Mouse (Mus musculus): Measurements from ENCODE around the gene Pole.

The Pole gene

GRCm38 (mm10) chr5:110285770-110286445, at the start of gene Pole, which contains the start of gene Pxmp2:
Gene Pole (plus strand): TSS chr5:110286306.
Gene Pxmp2 (minus strand): TSS chr5:110286186.
- peak; percentile 94 for DNase-seq (ENCODE audit: low read depth, low spot score)

DNA sequence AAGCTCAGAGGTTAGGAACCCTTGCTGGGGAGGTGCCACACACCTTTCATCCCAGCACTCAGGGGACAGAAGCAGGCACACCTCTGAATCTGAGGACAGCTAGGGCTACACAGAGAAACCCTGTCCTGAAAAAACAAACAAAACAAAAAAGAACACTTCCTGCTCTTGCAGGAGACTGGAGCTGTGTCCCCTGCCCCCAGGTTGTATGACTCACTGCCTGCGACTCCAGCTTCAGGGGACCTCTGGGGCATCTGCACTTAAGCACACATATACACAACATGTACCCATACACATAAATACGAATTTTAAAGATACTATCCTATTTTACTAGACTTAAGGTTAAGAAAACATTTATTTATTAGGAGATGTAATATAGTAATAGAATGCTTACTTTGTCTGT, 42.0 kb upstream of the Pole start:
- DNase-seq (ENCODE audit: low read depth, low spot score): no peak

GRCm38 (mm10) chr5:110266941-110267340, 19.2 kb upstream of the Pole start:
- peak; percentile 29 for DNase-seq (ENCODE audit: low read depth, low spot score)

- DNase-seq (ENCODE audit: low read depth, low spot score): peak; percentile 89
Measured at GRCm38 (mm10) chr5:110269141-110270101, 16.7 kb upstream of the Pole start, which contains the start of gene Pgam5. Gene Pgam5 (minus strand): TSS chr5:110269913.

GRCm38 (mm10) chr5:110270242-110270641, 15.9 kb upstream of the Pole start:
- no peak for DNase-seq (ENCODE audit: low read depth, low spot score)

- DNase-seq (ENCODE audit: low read depth, low spot score): no peak
Measured at GRCm38 (mm10) chr5:110274147-110274546, 12.0 kb upstream of the Pole start.

DNA sequence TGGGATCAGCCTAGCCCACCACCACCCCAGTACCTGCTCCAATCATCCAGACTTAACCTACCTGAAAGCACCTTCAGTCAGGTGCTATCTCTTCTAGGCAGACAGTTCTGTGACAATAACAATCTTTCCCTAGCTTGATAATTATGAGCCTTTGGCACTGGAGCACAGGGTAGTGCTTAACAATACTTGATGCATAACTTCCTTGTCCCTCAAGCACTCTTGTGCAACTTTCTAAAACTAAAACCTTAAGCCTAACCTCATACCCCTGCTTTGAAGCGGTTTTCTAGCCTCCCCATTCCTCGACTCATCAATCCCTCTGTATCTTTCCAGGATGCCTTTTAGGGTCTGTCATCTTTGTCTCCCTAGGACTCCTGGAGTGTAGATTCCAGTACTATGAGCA, 11.3 kb upstream of the Pole start:
- DNase-seq (ENCODE audit: low read depth, low spot score): no peak

DNA sequence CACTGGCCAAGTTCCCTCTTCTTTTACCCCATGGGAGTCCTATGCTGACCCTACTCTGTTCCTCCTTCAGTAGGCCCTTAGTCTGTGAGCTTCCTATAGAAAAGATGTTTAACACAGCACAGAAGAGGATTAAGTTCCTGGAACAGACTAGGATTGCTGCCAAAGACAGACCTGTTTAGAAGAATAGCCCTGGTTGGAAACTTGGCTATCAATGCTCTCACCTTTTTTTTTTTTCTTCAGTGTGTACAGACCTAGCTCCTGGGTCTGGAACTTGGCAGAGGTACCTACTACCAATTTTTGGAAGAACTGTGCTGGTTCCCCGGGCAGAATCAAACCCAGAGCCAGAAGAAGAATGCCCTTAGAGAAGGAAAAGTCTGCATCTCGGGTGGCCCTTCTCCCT, 9.7 kb upstream of the Pole start:
- no peak for DNase-seq (ENCODE audit: low read depth, low spot score)

GRCm38 (mm10) chr5:110276910-110277309, 9.2 kb upstream of the Pole start:
- no peak for DNase-seq (ENCODE audit: low read depth, low spot score)

DNA sequence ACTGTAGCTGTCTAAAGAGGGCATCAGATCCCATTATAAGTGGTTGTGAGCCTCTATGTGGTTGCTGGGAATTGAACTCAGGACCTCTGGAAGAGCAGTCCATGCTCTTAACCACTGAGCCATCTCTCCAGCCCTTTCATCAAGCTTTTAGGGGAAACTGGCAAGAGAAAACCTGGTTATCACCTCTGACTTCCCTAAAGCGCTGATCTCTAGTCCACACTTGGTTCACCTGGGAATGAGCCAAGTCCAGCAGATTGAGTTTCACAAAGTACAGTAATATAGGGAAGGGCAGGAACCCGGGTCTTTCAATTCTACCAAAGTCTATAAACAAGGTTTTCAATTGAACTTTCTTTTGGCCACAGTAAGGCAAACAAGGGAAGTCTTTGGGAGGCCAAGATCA, 4.1 kb upstream of the Pole start:
- no peak for DNase-seq (ENCODE audit: low read depth, low spot score)

DNA sequence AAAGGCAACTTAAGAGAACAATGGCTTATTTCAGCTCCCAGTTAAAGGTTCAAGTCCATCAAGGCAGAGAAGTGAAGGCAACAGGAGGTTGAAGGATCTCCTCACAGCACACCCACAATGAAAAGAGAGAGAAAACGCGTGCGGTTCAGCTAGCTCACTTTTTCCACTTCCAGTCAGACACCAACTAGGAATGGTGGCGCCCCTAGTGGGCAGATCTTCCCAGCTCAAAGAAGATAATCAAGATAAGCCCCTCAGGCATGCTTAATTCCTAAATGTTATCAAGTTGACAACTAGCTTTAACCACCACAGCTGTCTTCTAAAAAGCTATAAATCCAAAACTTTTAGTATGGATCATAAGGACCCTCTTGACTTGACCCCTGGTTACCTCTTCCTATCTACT, 1.6 kb upstream of the Pole start:
- DNase-seq (ENCODE audit: low read depth, low spot score): peak; percentile 88

DNA sequence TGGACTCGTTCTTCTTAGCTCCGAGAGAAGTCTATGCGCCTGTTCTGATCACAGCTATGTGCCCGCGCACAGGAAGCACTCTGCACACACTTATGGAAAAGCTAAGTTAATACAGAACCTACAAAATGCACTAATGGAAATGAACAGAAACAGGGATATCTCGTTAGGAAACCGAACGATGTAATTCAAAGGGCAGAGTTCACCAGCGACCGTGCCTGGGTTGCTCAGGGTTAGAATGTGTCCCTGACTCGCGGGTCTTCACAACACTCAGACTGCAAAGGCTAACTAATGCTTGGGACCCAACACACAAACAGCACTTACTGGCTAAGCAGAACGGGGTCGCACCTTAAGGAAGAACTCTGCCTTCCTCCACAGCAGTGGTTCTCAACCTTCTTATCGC, 950 bp upstream of the Pole start:
- no peak for DNase-seq (ENCODE audit: low read depth, low spot score)

DNA sequence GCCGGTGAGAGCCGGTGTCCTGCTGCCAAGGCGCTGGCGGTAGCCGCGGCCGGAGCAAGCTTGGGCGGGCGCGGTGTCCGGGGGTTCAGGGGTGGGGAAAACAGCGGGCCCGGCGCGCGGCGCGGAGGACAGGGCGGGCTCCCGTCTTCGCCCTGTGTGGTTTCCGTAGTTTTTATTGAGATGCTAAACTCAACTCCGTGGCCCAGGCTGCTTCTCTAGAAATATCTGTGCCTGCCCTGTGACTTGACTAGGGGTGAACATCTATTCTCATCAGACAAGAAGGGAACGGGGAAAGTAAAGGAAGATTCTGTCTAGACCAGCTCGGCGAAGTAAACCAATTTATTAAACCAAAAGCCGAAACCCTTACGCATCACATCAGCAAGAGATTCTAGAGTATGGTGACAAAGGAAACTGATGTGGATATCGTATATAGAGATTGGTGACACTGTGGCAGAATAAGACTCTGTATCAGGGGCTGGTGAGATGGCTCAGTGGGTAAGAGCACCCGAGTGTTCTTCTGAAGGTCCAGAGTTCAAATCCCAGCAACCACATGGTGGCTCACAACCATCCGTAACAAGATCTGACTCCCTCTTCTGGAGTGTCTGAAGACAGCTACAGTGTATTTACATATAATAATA, 459 bp downstream of the Pole start:
- DNase-seq (ENCODE audit: low read depth, low spot score): peak; percentile 42

GRCm38 (mm10) chr5:110287084-110287475, 974 bp downstream of the Pole start:
- peak; percentile 23 for DNase-seq (ENCODE audit: low read depth, low spot score)

DNA sequence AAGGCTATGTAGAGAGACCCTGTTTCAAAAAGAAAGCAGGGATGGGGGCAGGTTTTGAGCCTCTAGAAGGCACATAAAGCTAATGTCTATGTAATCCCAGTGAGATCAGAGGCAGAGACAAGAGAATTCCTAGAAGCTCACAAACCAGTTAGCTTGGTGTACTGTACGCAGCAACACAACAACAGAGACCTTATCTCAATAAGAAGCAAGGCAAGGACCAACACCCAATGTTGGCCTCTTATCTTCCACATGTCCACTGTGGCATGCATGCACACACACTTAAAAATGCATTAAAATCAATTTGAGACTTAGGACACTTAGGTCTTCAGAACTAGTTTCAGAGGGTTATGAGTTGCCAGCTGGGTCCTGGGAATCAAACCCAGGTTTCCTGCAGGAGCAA, 5.5 kb downstream of the Pole start:
- DNase-seq (ENCODE audit: low read depth, low spot score): no peak

DNA sequence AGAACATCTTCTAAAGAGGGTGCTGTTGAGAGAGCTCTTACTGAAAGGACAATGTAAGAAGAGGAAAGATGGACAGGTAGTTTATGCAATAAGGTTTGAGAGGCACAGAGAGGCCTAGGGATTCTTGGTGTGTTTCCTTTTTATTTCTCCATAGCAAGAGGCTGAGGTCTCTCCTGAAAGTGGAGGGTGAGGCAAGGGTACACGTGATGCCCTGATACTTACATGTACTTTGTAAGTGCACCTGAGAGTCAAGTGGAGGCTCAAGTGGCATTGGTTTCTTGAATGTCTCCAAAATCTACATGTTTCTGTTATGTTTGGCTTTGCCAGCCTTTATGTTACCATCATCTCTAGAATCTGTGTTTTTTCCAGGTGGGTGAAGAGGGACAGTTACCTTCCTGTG, 10.5 kb downstream of the Pole start:
- no peak for DNase-seq (ENCODE audit: low read depth, low spot score)

DNA sequence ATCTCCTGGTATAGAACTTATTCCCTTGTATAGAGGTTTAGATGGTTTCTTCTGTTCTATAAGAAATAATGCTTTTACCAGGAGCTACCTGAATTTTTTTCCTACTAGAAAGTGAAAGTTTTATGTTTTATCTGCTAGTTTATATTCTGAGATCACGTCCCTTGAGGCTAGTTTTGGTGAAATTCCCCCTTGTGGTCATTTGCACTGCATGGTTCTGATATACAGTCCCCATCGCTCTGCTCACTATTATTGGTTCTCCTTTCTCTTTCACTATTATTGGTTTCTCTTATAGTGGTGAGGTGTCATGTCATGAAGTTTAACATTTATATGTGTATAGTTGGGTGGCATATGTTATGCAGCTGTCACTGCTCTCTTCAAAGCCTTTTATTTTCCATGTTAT, 14.5 kb downstream of the Pole start:
- DNase-seq (ENCODE audit: low read depth, low spot score): no peak

- no peak for DNase-seq (ENCODE audit: low read depth, low spot score)
Measured at GRCm38 (mm10) chr5:110308861-110309260, 22.8 kb downstream of the Pole start.

DNA sequence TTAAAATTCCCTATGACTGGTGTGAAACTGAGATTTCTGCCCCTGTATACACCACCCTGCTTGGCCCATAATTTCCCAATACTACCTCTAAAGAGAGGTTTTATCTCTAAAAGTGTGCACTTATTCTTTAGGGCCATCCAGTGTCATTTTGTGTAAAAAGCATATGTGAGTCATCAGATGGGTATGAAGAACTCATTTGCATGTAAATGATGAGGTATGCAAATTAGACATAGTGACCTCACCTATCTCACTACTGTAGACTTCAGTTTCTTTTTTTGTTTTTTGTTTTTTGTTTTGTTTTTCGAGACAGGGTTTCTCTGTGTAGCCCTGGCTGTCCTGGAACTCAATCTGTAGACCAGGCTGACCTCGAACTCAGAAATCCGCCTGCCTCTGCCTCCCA, 27.0 kb downstream of the Pole start:
- no peak for DNase-seq (ENCODE audit: low read depth, low spot score)

DNA sequence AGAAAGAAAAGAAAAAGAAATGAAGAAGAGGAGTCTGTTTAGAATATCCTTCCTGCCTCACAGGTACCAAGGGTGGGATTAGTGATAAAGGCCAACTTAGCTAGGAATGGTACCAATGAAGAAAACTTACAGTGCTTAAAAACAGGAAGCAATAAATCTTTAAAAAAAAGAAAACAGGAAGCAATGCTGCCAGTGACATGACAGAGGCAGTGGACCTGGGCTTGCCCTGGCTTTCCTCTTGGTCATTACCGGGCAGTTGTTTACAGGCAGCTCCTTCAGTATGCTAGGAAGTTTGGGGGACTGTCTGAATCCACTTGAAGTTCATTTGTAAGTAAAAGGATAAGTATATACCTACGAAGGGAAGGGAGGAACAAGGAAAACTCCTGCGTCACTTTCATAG, 44.4 kb downstream of the Pole start:
- DNase-seq (ENCODE audit: low read depth, low spot score): no peak

DNA sequence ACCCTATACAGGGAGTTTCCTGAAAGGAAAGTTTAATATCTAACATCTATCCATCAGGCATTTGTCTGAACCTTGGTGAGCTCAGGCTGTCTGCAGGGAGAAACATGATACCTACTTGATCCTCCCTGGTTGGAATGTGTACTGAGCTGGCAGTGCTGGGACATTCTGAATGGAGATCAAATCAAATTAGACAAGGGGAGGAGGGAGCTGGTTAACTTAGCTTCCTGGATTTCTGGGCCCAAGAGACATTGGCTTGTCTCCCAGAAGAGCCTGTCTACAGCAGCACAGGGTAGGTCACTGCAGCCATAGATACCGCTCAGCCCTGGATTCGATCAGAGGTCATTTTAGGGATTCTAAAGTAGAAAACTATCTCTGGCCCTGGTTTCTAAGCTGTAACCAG, 52.7 kb downstream of the Pole start:
- no peak for DNase-seq (ENCODE audit: low read depth, low spot score)

DNA sequence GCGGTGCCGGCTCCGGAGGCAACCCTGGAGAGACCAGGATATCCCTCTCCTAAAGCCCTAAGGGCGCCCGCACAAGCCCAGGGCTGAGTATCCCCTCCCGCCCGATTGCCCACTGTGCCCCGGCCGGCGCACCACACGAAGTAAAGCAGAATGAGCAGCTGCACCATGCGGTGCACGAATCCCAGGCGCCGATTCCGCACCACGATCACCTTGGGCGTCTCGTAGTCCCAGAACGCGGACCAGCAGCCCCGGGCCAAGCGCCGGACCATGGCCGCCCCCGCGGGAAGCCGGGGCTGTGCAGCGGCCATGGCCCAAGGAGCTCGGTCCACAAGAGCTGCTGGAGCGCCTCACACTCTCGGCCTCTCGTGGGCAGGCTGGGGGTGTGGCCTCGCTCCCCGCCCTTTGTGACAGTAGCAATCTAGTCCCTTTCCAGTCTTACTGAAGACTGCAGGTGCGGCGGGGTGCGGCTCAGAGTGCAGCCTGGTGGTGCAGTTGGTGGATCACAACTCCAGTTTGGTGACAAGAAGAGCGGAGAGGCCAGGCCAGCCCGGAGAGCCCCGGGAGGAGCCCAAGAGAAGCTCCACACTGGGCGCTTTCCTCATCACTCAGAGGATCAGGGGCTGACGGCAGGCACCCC, 56.7 kb downstream of the Pole start, which contains the start of gene P2rx2:
P2rx2 (minus strand) TSS at position 565 of the 637 bp plus-strand sequence.
- DNase-seq (ENCODE audit: low read depth, low spot score): peak; percentile 69
